Mouse (Mus musculus) small intestine, adult 2 months (tissue): ENCODE results near the gene Gcm1. TPM values are rescaled to one million over a fixed set of nuclear protein-coding genes. Genes with fewer than 3 reads are reported as not detected.

Source experiments
- H3K27ac ChIP-seq: fragments of 200-500 bp; 2 replicates; pipeline ENCODE4 v1.5.1; 2012; ENCODE audit warnings: low read depth, low read length, control low read depth, inconsistent platforms; ENCODE audit not compliant: insufficient read depth
- H3K27me3 ChIP-seq: fragments of 200-500 bp; 2 replicates; pipeline ENCODE4 v1.6.1; 2012; ENCODE audit warnings: mild to moderate bottlenecking, moderate library complexity, low read length, inconsistent platforms; ENCODE audit not compliant: control insufficient read depth, insufficient read depth
- H3K36me3 ChIP-seq: fragments of 200-500 bp; 2 replicates; pipeline ENCODE4 v1.6.1; 2012; ENCODE audit warnings: mild to moderate bottlenecking, low read length, control low read depth, inconsistent platforms; ENCODE audit not compliant: control insufficient read depth, insufficient read depth
- H3K4me1 ChIP-seq: fragments of 200-500 bp; 2 replicates; pipeline ENCODE4 v1.6.1; 2012; ENCODE audit warnings: low read length, inconsistent platforms, mixed read lengths; ENCODE audit not compliant: control insufficient read depth, insufficient read depth, insufficient read length
- H3K4me3 ChIP-seq: fragments of 200-500 bp; 2 replicates; pipeline ENCODE4 v1.5.1; 2012; ENCODE audit warnings: low read depth, mild to moderate bottlenecking, control low read depth, inconsistent platforms, low read length, moderate library complexity
- CTCF ChIP-seq: fragments of 200-500 bp; IDR thresholded peaks from 2 replicates; pipeline ENCODE4 v1.5.1; 2012; ENCODE audit warnings: low read depth, mild to moderate bottlenecking, control low read depth, inconsistent platforms, low read length, moderate library complexity, mixed read lengths; ENCODE audit not compliant: insufficient replicate concordance, insufficient read length; ENCODE audit errors: extremely low read depth
- POLR2A ChIP-seq: fragments of 200-500 bp; IDR thresholded peaks from 2 replicates; pipeline ENCODE4 v1.6.1; 2012; ENCODE audit warnings: low read depth, mild to moderate bottlenecking, control low read depth, inconsistent platforms, low read length, moderate library complexity
- WGBS: fragments of 180-500 bp; shearing (Covaris S2); methylation state at CpG from one replicate; pipeline ENCODE4 v1.1.7; 2018; 5-methylcytosine and 5-hydroxymethylcytosine counted together
- polyA plus RNA-seq: library from polyadenylated mRNA; depleted of rRNA; stranded (reverse); fragments of >200 nt; gene quantifications from 2 replicates; pipeline ENCODE4 v1.2.3, GENCODE M21; 2012

Gcm1 gene
- polyA plus RNA-seq, 1 experiment: not detected

- peaks cover 63% of the 10 kb centered on the region for H3K36me3 ChIP-seq
- H3K4me1 ChIP-seq: peaks cover 2% of the 10 kb centered on the region; the same call in 1 of the 2 replicates
- TF ChIP-seq CTCF (peak; percentile 51; the same call in 1 of the 2 replicates), POLR2A (no peak)
- no peak overlapping the region for H3K4me3 ChIP-seq
- WGBS: 91% methylated on average over 6 of the region's 6 CpGs
- no peaks in the 10 kb centered on the region for H3K27me3 ChIP-seq
- no peak overlapping the region for H3K27ac ChIP-seq
These were observed 44.7 kb downstream of the Gcm1 start for GRCm38 (mm10) chr9:78096376-78096775.

- H3K4me1 ChIP-seq: peaks cover 5% of the 10 kb centered on the region; the same call in 1 of the 2 replicates
These were observed 49.2 kb downstream of the Gcm1 start for GRCm38 (mm10) chr9:78100956-78101355.

DNA sequence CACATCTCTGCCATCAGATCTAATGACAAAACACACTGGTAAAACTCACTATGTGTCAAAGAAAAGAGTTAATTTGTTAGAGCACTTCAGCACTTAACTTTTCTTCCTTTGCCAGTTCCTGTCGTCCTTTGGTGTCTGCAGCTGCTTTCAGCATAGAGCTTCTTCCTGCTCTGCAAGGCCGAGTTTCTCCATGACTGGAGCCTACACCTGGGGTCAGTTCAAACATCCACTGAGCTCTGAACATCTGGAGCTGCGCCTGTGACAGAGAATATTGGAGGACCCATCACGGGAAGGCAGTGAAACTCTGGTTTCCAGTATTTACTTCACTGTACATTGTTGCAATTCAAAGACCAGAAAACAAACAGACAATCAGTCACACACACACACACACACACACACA lies 49.7 kb downstream of the Gcm1 start:
- TF ChIP-seq CTCF (no peak), POLR2A (no peak)
- Histone ChIP-seq H3K36me3 (peaks cover 47% of the 10 kb centered on the region), H3K27me3 (no peaks in the 10 kb centered on the region), H3K4me1 (peaks cover 6% of the 10 kb centered on the region; the same call in 1 of the 2 replicates), H3K4me3 (no peak overlapping the region), H3K27ac (no peak overlapping the region)
- 53% methylated on average over 4 of the region's 4 CpGs for WGBS

More at GRCm38 (mm10) chr9:78100956-78101355, 49.2 kb downstream of the Gcm1 start:
- Histone ChIP-seq H3K27me3 (no peaks in the 10 kb centered on the region), H3K27ac (no peak overlapping the region), H3K36me3 (peaks cover 49% of the 10 kb centered on the region), H3K4me3 (no peak overlapping the region)
- 76% methylated on average over 5 of the region's 5 CpGs for WGBS
- no peak for TF ChIP-seq CTCF
- TF ChIP-seq POLR2A: no peak

- 41% methylated on average over 8 of the region's 8 CpGs for WGBS
- H3K36me3 ChIP-seq: peaks cover 27% of the 10 kb centered on the region
- H3K4me3 ChIP-seq: no peak overlapping the region; the same call in 1 of the 2 replicates
- H3K27me3 ChIP-seq: no peaks in the 10 kb centered on the region
- peaks cover 10% of the 10 kb centered on the region; the same call in 1 of the 2 replicates for H3K4me1 ChIP-seq
- TF ChIP-seq CTCF: no peak
- TF ChIP-seq POLR2A: no peak
- peak overlapping the region; percentile 66 for H3K27ac ChIP-seq
These were observed 52.3 kb downstream of the Gcm1 start for GRCm38 (mm10) chr9:78103965-78104560.

GRCm38 (mm10) chr9:78104973-78105372 lies 53.2 kb downstream of the Gcm1 start:
- Histone ChIP-seq H3K27me3 (no peaks in the 10 kb centered on the region), H3K4me3 (no peak overlapping the region), H3K4me1 (peaks cover 10% of the 10 kb centered on the region; the same call in 1 of the 2 replicates), H3K36me3 (peaks cover 21% of the 10 kb centered on the region), H3K27ac (peak overlapping the region; percentile 66)
- 38% methylated on average over 6 of the region's 6 CpGs for WGBS
- TF ChIP-seq CTCF (no peak), POLR2A (no peak)

DNA sequence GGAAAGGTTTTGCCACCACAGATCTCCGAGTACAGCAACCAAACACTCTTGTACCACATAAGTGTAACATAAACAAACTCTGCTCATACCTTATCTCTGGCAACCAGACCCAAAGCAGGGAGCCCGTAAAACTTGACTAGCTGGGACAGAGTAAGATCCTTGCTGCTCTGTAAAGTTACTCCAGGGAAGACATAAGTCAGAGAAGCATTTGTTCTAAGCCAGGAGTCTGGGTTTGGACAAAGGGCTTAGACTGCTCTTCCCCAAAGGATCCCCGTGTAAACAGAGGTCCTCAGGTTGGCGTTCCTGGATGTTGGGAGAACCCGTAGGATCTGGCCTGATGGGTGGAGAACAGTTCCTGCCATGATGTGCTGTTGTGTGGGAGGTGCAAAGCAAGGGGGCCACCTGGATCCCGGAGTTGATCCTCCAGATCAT lies 53.8 kb downstream of the Gcm1 start:
- H3K27me3 ChIP-seq: no peaks in the 10 kb centered on the region
- no peak overlapping the region for H3K4me3 ChIP-seq
- no peak for TF ChIP-seq CTCF
- H3K27ac ChIP-seq: no peak overlapping the region
- 42% methylated on average over 6 of the region's 6 CpGs for WGBS
- peaks cover 17% of the 10 kb centered on the region for H3K36me3 ChIP-seq
- peaks cover 10% of the 10 kb centered on the region; the same call in 1 of the 2 replicates for H3K4me1 ChIP-seq

- Histone ChIP-seq H3K4me3 (no peak overlapping the region), H3K27me3 (no peaks in the 10 kb centered on the region), H3K27ac (no peak overlapping the region), H3K4me1 (peaks cover 10% of the 10 kb centered on the region; the same call in 1 of the 2 replicates), H3K36me3 (peaks cover 9% of the 10 kb centered on the region)
- TF ChIP-seq CTCF (no peak), POLR2A (no peak)
- 60% methylated on average over 4 of the region's 4 CpGs for WGBS
These were observed 55.1 kb downstream of the Gcm1 start for GRCm38 (mm10) chr9:78106821-78107220.
